Mouse (Mus musculus): Measurements from ENCODE around the gene Taldo1. TPM values are rescaled to one million over a fixed set of nuclear protein-coding genes. Genes with fewer than 3 reads are reported as not detected.
"Not testable (repeated sequence)": the region's sequence is repeated elsewhere in the genome, so short reads cannot be mapped to it uniquely, and the experiment has no call there.

Gene Taldo1
- total RNA-seq, 2 experiments from 2014 or later: 113 to 114 TPM

DNA sequence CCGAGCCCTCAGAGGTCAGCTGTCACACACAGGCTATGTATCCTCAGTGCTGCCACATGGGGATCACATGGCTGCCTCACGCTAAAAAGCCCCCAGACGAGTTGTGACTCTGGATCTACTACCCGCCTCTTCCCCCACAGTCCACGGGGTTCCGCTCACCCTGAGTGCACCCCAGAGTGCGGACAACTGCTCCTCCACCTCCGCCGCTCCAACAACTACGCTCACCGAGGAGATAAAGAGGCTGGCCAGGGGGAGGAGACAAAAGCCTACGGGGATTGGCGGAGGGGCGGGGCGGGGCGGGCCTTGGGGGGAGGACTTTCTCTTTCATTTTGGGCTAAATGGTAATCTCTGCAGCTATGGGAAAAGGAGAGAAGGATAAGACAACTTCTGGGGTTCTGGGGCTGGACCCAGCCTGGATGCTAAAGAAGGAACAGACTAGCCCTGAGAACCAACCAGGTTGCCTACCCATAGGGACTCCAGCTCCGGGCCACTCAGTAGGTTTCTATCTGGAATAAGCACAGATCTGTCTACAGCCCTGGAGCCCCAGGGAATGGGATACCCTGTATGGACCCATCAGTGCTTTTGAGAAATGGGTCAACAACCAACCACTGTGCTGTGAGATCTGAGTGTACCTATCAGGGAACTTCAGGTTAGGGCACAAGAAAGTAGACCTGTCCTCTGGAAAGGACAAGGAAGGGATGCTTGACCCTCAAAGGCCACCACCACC lies 43.3 kb downstream of the Taldo1 start:
- intact Hi-C loops (cut with DNase I): no loop called here
- DNase-seq (ENCODE audit: extremely low spot score in 1 of 2, low spot score in 2 of 2): peak in 1 of 2 experiments; percentile 76

DNA sequence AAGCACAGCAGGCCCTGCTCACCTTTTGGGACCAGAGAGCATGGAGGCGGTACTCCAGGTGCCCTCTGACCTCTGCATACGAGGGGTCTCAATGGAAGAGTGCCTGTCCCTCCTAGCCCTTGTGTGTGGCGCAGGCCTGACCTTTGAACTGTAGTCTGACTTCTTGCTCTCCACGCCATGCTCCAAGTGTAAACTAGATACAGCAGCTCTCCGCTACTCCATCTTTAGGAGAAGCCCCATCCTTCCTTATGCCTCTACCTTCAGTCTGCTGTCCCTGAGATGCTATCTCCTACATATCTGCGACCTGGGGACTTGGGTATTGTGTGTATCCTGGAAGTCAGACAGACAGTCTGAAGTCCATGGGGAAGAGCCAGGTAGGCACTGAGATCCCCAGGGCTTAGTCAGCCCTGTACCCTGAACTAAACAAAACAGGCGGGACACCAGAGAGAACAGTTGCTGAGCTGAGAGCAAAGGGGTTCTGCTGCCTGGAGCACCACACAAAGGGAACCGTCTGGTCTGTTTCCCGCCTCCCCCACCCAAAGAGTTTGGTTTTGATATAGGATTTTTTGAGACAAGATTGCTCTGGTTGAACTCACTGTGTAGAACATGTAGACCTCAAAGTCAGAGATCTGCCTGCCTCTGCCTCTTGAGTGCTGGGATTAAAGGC lies 44.0 kb downstream of the Taldo1 start:
- peak in 1 of 2 experiments; percentile 32 for DNase-seq (ENCODE audit: extremely low spot score in 1 of 2, low spot score in 2 of 2)
- intact Hi-C loops (cut with DNase I): no loop called here

DNA sequence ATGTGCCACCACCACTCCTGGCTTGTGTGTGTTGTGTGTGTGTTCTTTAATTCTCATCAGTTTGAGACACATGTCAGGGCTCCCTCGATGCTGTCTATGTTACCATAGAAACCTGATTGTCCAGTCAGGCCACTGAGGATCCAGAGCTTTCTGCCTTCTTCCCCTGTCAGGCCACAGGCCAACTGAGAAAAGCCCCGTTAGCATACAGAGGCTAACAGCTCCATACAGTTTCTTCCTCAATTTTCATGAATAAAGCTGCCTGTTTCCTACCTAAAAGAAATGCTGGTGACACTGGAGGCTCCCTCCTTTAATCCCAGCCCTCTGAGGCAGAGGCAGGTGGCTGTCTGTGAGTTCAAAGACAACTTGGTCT lies 44.5 kb downstream of the Taldo1 start:
- intact Hi-C loops (cut with DNase I): no loop called here
- DNase-seq (ENCODE audit: extremely low spot score in 1 of 2, low spot score in 2 of 2): no peak

DNA sequence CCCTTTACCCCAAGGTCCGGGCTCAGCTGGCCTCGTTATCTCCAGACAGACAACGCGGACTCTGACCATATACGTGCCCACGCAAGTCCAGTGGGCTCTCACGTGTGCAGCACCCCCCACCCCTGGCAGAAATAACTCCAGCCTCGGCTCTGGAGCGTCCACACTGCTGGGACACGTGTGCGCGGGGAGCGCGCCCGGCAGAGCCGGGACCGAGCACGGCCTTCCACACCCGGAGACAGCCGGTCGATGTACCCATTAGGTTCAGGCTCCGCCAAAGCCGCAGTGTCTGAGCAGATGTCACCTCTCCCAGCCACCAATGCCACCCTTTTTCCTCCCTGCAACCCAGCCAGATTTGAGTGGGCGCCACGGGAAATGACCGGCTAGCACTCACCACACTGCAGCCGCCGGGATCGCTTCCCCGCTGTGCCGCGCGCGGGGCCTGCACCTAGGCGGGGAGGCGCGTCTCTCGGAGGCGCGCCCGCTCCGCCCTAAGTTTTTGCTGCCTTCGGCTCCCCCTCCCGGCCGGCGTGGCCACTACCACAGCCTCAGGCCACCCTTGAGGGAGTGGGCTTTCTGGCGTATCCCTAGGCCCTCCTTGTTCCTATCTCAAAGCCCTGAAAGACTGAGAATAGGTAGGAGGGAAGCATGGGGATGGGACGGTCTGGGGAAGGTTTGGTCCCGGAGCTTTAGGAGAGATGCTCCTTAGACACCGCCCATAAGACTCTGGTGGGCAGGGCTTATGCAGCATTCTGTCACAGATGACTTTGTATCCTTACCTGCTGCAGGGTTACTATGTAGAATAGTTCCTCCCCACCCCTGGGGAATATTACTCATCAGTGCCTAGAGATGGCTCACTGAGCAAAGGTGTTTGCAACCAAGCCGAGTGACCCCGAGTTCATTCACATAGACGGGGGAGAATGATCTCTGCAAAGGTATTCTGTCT lies 45.5 kb downstream of the Taldo1 start, which contains the start of gene Slc25a22:
TSS of gene Slc25a22 (minus strand) at position 715 of the 943 bp plus-strand sequence.
- intact Hi-C loops (cut with DNase I): no loop called here
- peak; percentile 76 to 91 for DNase-seq (ENCODE audit: extremely low spot score in 1 of 2, low spot score in 2 of 2)

DNA sequence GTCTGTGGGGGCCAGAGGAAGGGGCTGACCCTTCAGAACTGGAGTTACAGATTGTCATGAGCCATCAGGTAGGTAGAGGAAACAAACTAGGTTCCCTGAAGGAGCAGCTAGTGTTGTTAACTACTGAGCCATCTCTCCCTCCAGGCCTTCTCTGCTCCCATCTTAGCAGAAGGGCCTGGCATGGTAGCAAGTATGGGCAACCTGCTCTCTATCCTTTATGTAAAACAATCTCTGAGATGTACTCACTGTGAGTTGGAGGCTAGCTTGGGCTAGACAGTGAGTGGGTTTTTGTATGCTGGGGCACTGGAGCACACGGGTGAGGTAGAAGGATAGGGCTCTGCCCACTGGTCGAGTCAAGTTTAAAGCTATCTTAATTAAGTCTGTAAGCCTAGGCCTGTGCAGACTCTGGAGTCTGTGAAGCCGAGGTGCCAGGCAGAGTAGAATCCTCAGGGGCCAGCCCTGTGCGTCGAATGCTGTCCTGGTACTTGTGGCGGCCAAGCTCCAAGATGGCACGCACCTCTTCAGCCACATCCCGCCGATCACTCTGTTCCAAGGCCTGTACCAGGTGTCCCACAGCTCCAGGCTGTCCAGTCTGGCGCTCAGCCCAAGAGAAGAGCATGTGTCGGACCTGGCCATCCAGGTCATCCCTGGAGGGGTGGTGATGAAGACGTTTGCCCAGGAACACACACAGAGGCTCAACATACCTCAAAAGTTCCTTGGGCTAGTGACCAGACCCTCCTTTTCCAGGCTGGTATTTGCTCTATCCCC lies 46.4 kb downstream of the Taldo1 start:
- intact Hi-C loops (cut with DNase I): no loop called here
- DNase-seq (ENCODE audit: extremely low spot score in 1 of 2, low spot score in 2 of 2): peak in 1 of 2 experiments; percentile 44

DNA sequence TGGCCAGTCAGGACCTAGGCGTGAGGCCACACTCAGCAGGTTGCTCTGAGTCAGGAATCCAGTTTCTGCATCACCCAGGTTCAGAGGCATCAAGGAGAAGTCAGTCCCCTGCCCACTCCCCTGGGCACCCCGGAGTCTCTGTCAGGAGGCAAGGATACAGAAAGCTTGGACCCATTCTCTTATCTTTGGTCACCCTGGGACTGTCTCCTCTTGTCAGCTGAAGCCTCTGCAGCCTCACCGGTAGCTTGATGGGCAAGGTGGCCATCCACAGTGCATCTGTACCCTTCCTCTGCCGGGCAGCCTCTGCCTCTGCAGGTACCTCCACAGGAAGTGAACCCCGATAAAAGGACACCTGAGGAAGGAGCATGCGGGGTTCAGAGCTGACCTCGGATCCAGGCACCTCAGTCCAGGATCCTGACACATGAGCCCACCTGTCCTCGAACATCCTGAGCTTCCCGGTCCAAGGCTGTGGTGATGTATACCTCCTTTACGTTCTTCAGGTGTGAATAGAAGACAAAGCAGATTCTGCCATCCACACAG lies 47.2 kb downstream of the Taldo1 start:
- intact Hi-C loops (cut with DNase I): no loop called here
- no peak for DNase-seq (ENCODE audit: extremely low spot score in 1 of 2, low spot score in 2 of 2)

DNA sequence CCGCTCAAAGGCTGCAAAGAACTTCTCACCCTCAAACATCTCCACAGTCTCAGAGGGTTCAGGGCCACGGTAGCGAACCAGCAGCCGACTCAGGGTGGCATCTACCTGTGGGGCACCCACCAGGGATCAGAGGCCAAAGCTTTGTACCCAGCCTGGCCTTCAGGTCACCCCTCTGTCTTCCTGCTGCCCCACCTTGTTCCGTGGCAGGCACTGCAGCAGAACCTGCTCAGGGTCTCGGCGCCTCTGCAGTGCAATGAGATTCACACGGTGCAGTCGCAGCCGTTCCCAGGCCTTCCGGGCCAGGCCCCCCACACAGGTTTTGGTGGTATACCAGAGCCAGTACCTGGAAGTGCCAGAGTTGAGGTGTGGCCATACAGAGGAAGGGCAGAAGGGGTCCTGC lies 47.8 kb downstream of the Taldo1 start:
- intact Hi-C loops (cut with DNase I): no loop called here
- DNase-seq (ENCODE audit: extremely low spot score in 1 of 2, low spot score in 2 of 2): peak in 1 of 2 experiments; percentile 30

DNA sequence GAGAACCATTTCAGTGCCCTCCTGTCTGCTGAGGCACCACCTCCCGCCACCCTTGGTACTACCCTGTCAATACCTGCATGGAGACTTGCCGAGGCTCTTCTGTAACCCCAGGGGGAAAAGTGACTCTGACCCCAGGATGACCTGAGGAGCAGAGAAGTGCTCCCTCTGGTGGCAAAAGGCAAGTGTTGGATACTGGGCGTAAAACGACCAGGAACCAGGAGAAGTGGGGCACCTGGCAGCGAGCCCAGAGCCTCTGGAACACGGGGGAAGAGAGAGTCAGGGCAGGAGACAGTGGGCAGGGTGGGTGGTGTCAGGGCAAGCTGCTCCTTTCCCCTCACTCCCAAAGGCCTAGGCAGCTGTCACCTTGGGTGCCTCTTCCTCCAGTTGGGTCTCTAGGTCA lies 48.6 kb downstream of the Taldo1 start:
- DNase-seq (ENCODE audit: extremely low spot score in 1 of 2, low spot score in 2 of 2): peak in 1 of 2 experiments; percentile 86
- intact Hi-C loops (cut with DNase I): no loop called here

DNA sequence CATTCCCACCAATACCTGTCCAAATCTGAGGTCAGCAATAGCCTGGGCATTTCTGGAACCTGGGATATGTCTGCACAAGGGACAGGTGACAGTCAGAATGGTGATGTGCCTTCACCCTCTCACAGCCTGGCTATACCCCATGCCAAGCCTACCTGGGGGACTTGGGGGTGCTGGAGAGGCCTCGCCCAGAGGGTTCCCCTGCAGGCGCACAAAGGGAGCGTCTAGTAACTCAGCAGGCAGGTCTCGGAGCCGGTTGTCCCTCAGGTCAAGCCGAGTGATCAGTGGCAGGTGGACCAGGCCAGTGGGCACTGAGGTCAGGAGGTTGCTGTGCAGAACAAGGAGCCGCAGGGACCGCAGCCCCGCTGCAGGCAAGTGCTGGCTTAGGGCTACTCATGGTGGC lies 49.5 kb downstream of the Taldo1 start:
- DNase-seq (ENCODE audit: extremely low spot score in 1 of 2, low spot score in 2 of 2): peak in 1 of 2 experiments; percentile 41

DNA sequence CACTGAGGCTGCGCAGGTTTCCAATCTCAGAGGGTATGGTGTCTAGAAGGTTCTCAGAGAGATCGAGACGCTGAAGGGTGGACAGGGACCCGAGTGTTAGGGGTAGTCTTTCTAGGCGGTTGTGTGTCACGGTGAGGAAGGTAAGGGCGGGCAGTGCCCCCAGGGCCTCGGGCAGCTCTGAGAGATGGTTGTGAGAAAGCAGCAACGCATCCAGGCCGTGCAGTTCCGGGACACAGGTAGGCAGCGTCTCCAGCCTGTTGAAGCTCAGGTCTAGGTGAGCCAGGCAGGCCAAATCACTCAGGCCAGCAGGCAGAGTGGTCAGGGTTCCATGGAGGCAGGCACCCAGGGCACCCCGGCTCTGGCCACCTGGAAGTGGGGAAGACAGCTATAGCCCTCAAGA lies 50.2 kb downstream of the Taldo1 start:
- intact Hi-C loops (cut with DNase I): no loop called here
- peak in 1 of 2 experiments; percentile 28 for DNase-seq (ENCODE audit: extremely low spot score in 1 of 2, low spot score in 2 of 2)

More for the DNA sequence above, 49.5 kb downstream of the Taldo1 start:
- intact Hi-C loops (cut with DNase I): no loop called here

DNA sequence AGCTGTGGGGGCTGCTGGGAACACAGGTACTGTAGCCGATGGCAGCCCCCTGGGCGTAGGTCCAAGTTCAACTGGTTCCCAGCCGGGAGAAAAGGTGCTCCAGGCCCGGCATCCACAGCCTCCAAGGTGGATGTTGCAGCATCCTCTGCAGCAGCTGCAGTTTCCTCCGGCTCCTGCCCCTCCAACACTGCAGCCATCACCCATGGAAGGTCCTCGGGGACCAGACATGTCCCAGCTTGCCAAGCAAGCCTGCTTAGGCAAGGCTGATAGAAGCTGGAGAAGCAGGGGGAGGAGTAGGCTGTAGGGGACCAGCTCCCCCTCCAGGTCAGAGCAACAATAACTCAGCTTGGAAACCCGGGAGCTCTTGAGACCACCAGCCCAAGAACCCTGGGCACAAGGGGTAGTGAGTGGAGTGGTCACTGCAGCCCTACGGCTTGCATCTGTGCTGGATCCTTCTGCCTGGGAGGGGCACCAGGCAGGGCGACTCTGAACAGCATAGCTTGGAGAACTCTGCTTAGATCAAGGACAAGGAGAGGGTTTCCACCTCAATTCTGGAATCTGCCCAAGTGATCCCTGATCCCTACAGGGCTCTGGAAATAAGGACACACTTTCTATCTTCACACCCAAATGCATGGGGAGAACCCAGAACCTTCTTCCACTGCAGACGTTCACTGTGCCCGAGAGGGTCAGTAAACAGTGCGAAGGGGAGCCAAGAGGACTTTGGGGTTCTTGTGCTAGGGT lies 51.3 kb downstream of the Taldo1 start:
- intact Hi-C loops (cut with DNase I): no loop called here
- DNase-seq (ENCODE audit: extremely low spot score in 1 of 2, low spot score in 2 of 2): peak in 1 of 2 experiments; percentile 51

DNA sequence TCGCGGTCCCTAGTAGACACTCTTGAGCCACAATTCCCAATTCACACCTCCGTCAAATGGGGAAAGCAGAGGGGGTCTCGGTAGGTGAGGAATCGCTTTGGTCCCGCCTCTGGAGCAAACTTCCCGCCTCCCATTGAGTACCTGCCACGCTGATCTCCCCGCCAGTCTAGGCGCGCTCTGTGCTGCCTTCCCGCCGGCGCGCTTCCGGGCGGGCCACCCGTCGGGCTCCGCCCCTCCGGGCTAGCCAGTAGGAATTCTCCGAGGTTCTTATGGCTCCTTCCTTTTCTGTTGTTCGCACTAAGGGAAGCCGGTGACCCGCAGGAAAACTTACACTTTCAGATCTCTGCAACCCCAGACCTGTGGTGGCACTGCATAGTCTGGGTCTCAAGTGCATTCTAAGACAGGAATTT lies 51.8 kb downstream of the Taldo1 start, which contains the start of gene Pidd1:
TSS of gene Pidd1 (minus strand) at position 198 of the 410 bp plus-strand sequence.
- DNase-seq (ENCODE audit: extremely low spot score in 1 of 2, low spot score in 2 of 2): peak in 1 of 2 experiments; percentile 76
- intact Hi-C loops (cut with DNase I): no loop called here

DNA sequence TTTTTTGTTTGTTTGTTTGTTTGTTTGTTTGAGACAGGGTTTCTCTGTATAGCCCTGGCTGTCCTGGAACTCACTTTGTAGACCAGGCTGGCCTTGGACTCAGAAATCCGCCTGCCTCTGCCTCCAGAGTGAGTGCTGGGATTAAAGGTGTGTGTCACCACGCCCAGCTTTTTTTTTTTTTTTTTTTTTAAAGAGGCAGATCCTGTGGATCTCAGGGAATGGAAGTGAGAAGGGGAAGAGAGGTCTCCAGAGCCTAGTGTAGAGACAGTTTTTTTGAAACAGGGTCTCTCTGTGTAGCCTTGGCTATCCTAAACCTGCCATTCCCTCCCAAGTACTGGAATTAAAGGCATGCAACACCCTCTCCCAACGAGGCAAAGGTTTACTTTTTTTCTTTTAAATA lies 54.4 kb downstream of the Taldo1 start:
- intact Hi-C loops (cut with DNase I); DNase-seq (ENCODE audit: extremely low spot score in 1 of 2, low spot score in 2 of 2): not testable (repeated sequence)

DNA sequence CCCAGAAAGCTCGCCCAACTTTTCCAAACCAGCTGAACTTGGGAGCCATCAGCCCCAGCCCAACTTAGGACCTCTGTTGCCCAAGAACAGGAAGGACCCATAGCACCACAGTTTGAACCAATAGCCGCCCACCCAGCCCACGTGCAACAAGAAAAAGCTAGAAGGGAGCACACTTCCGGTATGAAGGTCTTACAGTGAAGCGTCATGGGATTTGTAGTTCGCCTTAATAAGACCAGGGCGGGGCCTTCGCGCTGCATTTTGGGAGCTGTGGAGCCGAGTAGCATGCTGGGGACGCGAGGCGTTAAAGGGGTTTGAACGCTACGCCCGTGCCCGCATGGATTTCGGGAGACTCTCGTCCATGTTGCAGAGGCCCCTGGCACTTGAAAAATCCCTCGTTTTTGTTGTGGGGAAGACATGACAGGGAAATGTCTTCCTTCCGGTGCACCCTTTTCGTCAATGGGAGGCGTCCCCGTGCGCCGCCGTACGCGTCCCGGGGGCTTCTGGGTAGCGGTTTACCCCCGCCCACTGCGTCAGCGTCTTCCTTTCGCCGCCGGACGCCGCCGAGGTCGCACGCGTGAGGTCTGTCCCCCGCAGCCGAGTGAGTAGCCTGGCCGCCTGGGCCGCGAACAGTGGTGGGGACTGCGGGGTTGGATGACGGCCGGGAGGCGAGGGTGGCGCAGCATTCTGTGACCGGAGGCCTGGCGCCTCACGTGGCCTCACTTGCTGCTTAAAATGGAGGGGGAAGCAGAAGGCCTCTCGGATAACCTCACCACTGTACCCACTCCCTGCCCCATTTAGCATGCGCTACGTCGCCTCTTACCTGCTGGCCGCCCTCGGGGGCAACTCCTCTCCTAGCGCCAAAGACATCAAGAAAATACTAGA lies 55.4 kb downstream of the Taldo1 start, which contains the start of gene Rplp2:
TSS of gene Rplp2 (plus strand) at position 261 of the 882 bp plus-strand sequence.
- intact Hi-C loops (cut with DNase I): no loop called here
- peak; percentile 90 to 96 for DNase-seq (ENCODE audit: extremely low spot score in 1 of 2, low spot score in 2 of 2)

DNA sequence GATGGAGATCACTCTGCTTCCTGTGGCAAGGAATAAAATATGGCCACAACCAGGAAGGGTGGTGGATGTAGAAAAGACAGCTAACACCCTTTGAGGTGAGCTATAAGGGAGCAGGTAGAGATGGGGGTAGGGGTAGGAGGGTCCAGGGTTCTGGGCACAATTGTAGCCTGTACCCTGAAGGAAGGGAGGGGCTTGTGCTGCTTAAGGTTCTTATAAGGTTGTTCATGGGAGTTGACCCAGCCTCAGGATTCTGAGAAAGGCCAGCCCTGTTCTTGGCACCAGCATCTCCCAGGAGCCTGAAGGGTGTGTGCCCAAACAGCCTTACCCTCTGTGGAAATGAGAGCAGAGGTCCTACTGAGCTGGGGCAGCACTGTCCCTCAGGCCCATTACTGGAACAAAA lies 59.9 kb downstream of the Taldo1 start:
- intact Hi-C loops (cut with DNase I): no loop called here
- no peak for DNase-seq (ENCODE audit: extremely low spot score in 1 of 2, low spot score in 2 of 2)
